Mouse (Mus musculus): ENCODE measurements around the gene Camk1g.

- no peak for TF ChIP-seq CTCF (IDR thresholded peaks at IDR 0.05; ENCODE audit: extremely low read depth, insufficient read depth, low read length)
- no peak for TF ChIP-seq POLR2A (IDR thresholded peaks at IDR 0.05; ENCODE audit: extremely low read depth, insufficient read depth, low read length)
Observed at GRCm38 (mm10) chr1:193369091-193369490, 1.0 kb downstream of the Camk1g start.

Data from cortical plate, adult 2 months (tissue).